Mouse (Mus musculus): Measurements from ENCODE around the gene Nek10. TPM values are rescaled to one million over a fixed set of nuclear protein-coding genes. Genes with fewer than 3 reads are reported as not detected.

The Nek10 gene
- polyA plus RNA-seq, 1 experiment = 0.12 TPM

GRCm38 (mm10) chr14:14949023-14949422 lies 145.8 kb downstream of the Nek10 start:
- Histone ChIP-seq H3K36me3 (ENCODE audit: control insufficient read depth, insufficient read depth, low read length, poor library complexity, severe bottlenecking) (no peaks in the 10 kb centered on the region), H3K27me3 (ENCODE audit: control insufficient read depth, insufficient read depth, low read length, poor library complexity, severe bottlenecking) (no peaks in the 10 kb centered on the region), H3K27ac (ENCODE audit: insufficient read depth, low read length) (no peak overlapping the region), H3K9me3 (replicated peaks; ENCODE audit: control insufficient read depth, insufficient read depth, low read length, poor library complexity, severe bottlenecking) (no peaks in the 10 kb centered on the region), H3K9ac (ENCODE audit: low read depth, poor library complexity, severe bottlenecking) (no peak overlapping the region), H3K4me1 (ENCODE audit: control insufficient read depth, insufficient read depth, low read length) (no peaks in the 10 kb centered on the region), H3K4me3 (ENCODE audit: low read depth, low read length) (no peak overlapping the region)
- TF ChIP-seq CTCF (IDR thresholded peaks at IDR 0.05; ENCODE audit: low read depth, low read length) (no peak), POLR2A (IDR thresholded peaks at IDR 0.05; ENCODE audit: insufficient read depth, low read length) (no peak), EP300 (IDR thresholded peaks at IDR 0.05; ENCODE audit: insufficient read depth, low read depth, low read length) (no peak)

- no peak overlapping the region for H3K9ac ChIP-seq (ENCODE audit: low read depth, poor library complexity, severe bottlenecking)
- no peaks in the 10 kb centered on the region for H3K36me3 ChIP-seq (ENCODE audit: control insufficient read depth, insufficient read depth, low read length, poor library complexity, severe bottlenecking)
- H3K27me3 ChIP-seq (ENCODE audit: control insufficient read depth, insufficient read depth, low read length, poor library complexity, severe bottlenecking) = no peaks in the 10 kb centered on the region
- H3K27ac ChIP-seq (ENCODE audit: insufficient read depth, low read length) = no peak overlapping the region
- H3K4me3 ChIP-seq (ENCODE audit: low read depth, low read length) = no peak overlapping the region
- no peaks in the 10 kb centered on the region for H3K9me3 ChIP-seq (replicated peaks; ENCODE audit: control insufficient read depth, insufficient read depth, low read length, poor library complexity, severe bottlenecking)
- TF ChIP-seq CTCF (IDR thresholded peaks at IDR 0.05; ENCODE audit: low read depth, low read length) = no peak
- no peak for TF ChIP-seq EP300 (IDR thresholded peaks at IDR 0.05; ENCODE audit: insufficient read depth, low read depth, low read length)
- no peak for TF ChIP-seq POLR2A (IDR thresholded peaks at IDR 0.05; ENCODE audit: insufficient read depth, low read length)
- no peaks in the 10 kb centered on the region for H3K4me1 ChIP-seq (ENCODE audit: control insufficient read depth, insufficient read depth, low read length)
Observed at GRCm38 (mm10) chr14:14951808-14952207, 148.6 kb downstream of the Nek10 start.

- H3K4me3 ChIP-seq (ENCODE audit: low read depth, low read length) = no peak overlapping the region
- H3K9me3 ChIP-seq (replicated peaks; ENCODE audit: control insufficient read depth, insufficient read depth, low read length, poor library complexity, severe bottlenecking) = no peaks in the 10 kb centered on the region
- TF ChIP-seq EP300 (IDR thresholded peaks at IDR 0.05; ENCODE audit: insufficient read depth, low read depth, low read length) (no peak), CTCF (IDR thresholded peaks at IDR 0.05; ENCODE audit: low read depth, low read length) (no peak), POLR2A (IDR thresholded peaks at IDR 0.05; ENCODE audit: insufficient read depth, low read length) (no peak)
- H3K9ac ChIP-seq (ENCODE audit: low read depth, poor library complexity, severe bottlenecking) = no peak overlapping the region
- no peak overlapping the region for H3K27ac ChIP-seq (ENCODE audit: insufficient read depth, low read length)
- no peaks in the 10 kb centered on the region for H3K4me1 ChIP-seq (ENCODE audit: control insufficient read depth, insufficient read depth, low read length)
- no peaks in the 10 kb centered on the region for H3K27me3 ChIP-seq (ENCODE audit: control insufficient read depth, insufficient read depth, low read length, poor library complexity, severe bottlenecking)
- no peaks in the 10 kb centered on the region for H3K36me3 ChIP-seq (ENCODE audit: control insufficient read depth, insufficient read depth, low read length, poor library complexity, severe bottlenecking)
Observed at GRCm38 (mm10) chr14:14959780-14960440, 156.7 kb downstream of the Nek10 start.

- Histone ChIP-seq H3K36me3 (ENCODE audit: control insufficient read depth, insufficient read depth, low read length, poor library complexity, severe bottlenecking) (no peaks in the 10 kb centered on the region), H3K4me3 (ENCODE audit: low read depth, low read length) (no peak overlapping the region), H3K4me1 (ENCODE audit: control insufficient read depth, insufficient read depth, low read length) (no peaks in the 10 kb centered on the region), H3K9me3 (replicated peaks; ENCODE audit: control insufficient read depth, insufficient read depth, low read length, poor library complexity, severe bottlenecking) (no peaks in the 10 kb centered on the region), H3K9ac (ENCODE audit: low read depth, poor library complexity, severe bottlenecking) (no peak overlapping the region), H3K27me3 (ENCODE audit: control insufficient read depth, insufficient read depth, low read length, poor library complexity, severe bottlenecking) (no peaks in the 10 kb centered on the region), H3K27ac (ENCODE audit: insufficient read depth, low read length) (no peak overlapping the region)
- TF ChIP-seq POLR2A (IDR thresholded peaks at IDR 0.05; ENCODE audit: insufficient read depth, low read length) (no peak), EP300 (IDR thresholded peaks at IDR 0.05; ENCODE audit: insufficient read depth, low read depth, low read length) (no peak), CTCF (IDR thresholded peaks at IDR 0.05; ENCODE audit: low read depth, low read length) (no peak)
Observed at GRCm38 (mm10) chr14:14960441-14960988, 157.3 kb downstream of the Nek10 start.

GRCm38 (mm10) chr14:14970633-14971032 lies 167.4 kb downstream of the Nek10 start:
- H3K36me3 ChIP-seq (ENCODE audit: control insufficient read depth, insufficient read depth, low read length, poor library complexity, severe bottlenecking) = no peaks in the 10 kb centered on the region
- no peaks in the 10 kb centered on the region for H3K27me3 ChIP-seq (ENCODE audit: control insufficient read depth, insufficient read depth, low read length, poor library complexity, severe bottlenecking)
- no peak overlapping the region for H3K9ac ChIP-seq (ENCODE audit: low read depth, poor library complexity, severe bottlenecking)
- no peak overlapping the region for H3K4me3 ChIP-seq (ENCODE audit: low read depth, low read length)
- H3K9me3 ChIP-seq (replicated peaks; ENCODE audit: control insufficient read depth, insufficient read depth, low read length, poor library complexity, severe bottlenecking) = no peaks in the 10 kb centered on the region
- TF ChIP-seq EP300 (IDR thresholded peaks at IDR 0.05; ENCODE audit: insufficient read depth, low read depth, low read length) (no peak), CTCF (IDR thresholded peaks at IDR 0.05; ENCODE audit: low read depth, low read length) (no peak), POLR2A (IDR thresholded peaks at IDR 0.05; ENCODE audit: insufficient read depth, low read length) (no peak)
- no peak overlapping the region for H3K27ac ChIP-seq (ENCODE audit: insufficient read depth, low read length)
- no peaks in the 10 kb centered on the region for H3K4me1 ChIP-seq (ENCODE audit: control insufficient read depth, insufficient read depth, low read length)

GRCm38 (mm10) chr14:14971056-14971455 lies 167.8 kb downstream of the Nek10 start:
- Histone ChIP-seq H3K27ac (ENCODE audit: insufficient read depth, low read length) (no peak overlapping the region), H3K27me3 (ENCODE audit: control insufficient read depth, insufficient read depth, low read length, poor library complexity, severe bottlenecking) (no peaks in the 10 kb centered on the region), H3K4me1 (ENCODE audit: control insufficient read depth, insufficient read depth, low read length) (no peaks in the 10 kb centered on the region), H3K36me3 (ENCODE audit: control insufficient read depth, insufficient read depth, low read length, poor library complexity, severe bottlenecking) (no peaks in the 10 kb centered on the region), H3K4me3 (ENCODE audit: low read depth, low read length) (no peak overlapping the region), H3K9me3 (replicated peaks; ENCODE audit: control insufficient read depth, insufficient read depth, low read length, poor library complexity, severe bottlenecking) (no peaks in the 10 kb centered on the region), H3K9ac (ENCODE audit: low read depth, poor library complexity, severe bottlenecking) (no peak overlapping the region)
- TF ChIP-seq EP300 (IDR thresholded peaks at IDR 0.05; ENCODE audit: insufficient read depth, low read depth, low read length) (no peak), CTCF (IDR thresholded peaks at IDR 0.05; ENCODE audit: low read depth, low read length) (no peak), POLR2A (IDR thresholded peaks at IDR 0.05; ENCODE audit: insufficient read depth, low read length) (no peak)

Measured in ES-Bruce4 (cell line).